Mouse (Mus musculus): ENCODE data around the gene Prkg1. TPM values are rescaled to one million over a fixed set of nuclear protein-coding genes. Genes with fewer than 3 reads are reported as not detected.
A peak's percentile ranks its signal among the peaks of the same experiment; 100 is the strongest.

Prkg1 gene
- polyA plus RNA-seq, 1 experiment from 2014 or later: 6.0 TPM

GRCm38 (mm10) chr19:30586366-30586765 lies 1178.5 kb downstream of the Prkg1 start:
- no peak overlapping the region for H3K9ac ChIP-seq
- TF ChIP-seq CTCF (IDR thresholded peaks at IDR 0.05; ENCODE audit: low read depth): no peak
- 81% methylated on average over 3 of the region's 3 CpGs for WGBS
- H3K4me3 ChIP-seq (ENCODE audit: low read depth, low read length): no peak overlapping the region
- H3K4me1 ChIP-seq (ENCODE audit: insufficient read depth): no peaks in the 10 kb centered on the region
- H3K27me3 ChIP-seq (ENCODE audit: insufficient read depth, low read length): no peaks in the 10 kb centered on the region
- DNase-seq (no peak), ATAC-seq (ENCODE audit: insufficient read depth) (no peak)
- no peaks in the 10 kb centered on the region for H3K36me3 ChIP-seq (ENCODE audit: insufficient read depth)
- H3K9me3 ChIP-seq (ENCODE audit: low read depth, low read length): no peaks in the 10 kb centered on the region
- no peak overlapping the region for H3K27ac ChIP-seq (ENCODE audit: low read depth)
- H3K4me2 ChIP-seq: no peak overlapping the region

- 0 out of 2 replicates have a peak, but pooled peaks cover 4% of the 10 kb centered on the region for H3K9me3 ChIP-seq (ENCODE audit: low read depth, low read length)
- DNase-seq (no peak), ATAC-seq (ENCODE audit: insufficient read depth) (no peak)
- H3K9ac ChIP-seq: no peak overlapping the region
- 76% methylated on average over 6 of the region's 6 CpGs for WGBS
- no peaks in the 10 kb centered on the region for H3K27me3 ChIP-seq (ENCODE audit: insufficient read depth, low read length)
- no peak overlapping the region for H3K27ac ChIP-seq (ENCODE audit: low read depth)
- no peaks in the 10 kb centered on the region for H3K36me3 ChIP-seq (ENCODE audit: insufficient read depth)
- H3K4me3 ChIP-seq (ENCODE audit: low read depth, low read length): no peak overlapping the region
- H3K4me2 ChIP-seq: no peak overlapping the region
- TF ChIP-seq CTCF (IDR thresholded peaks at IDR 0.05; ENCODE audit: low read depth): no peak
- H3K4me1 ChIP-seq (ENCODE audit: insufficient read depth): no peaks in the 10 kb centered on the region
These were observed 1200.3 kb downstream of the Prkg1 start for GRCm38 (mm10) chr19:30564516-30564915.

- 76% methylated on average over 3 of the region's 3 CpGs for WGBS
- TF ChIP-seq CTCF (IDR thresholded peaks at IDR 0.05; ENCODE audit: low read depth): no peak
- no peaks in the 10 kb centered on the region for H3K36me3 ChIP-seq (ENCODE audit: insufficient read depth)
- H3K4me2 ChIP-seq: no peak overlapping the region
- no peak overlapping the region for H3K27ac ChIP-seq (ENCODE audit: low read depth)
- H3K4me3 ChIP-seq (ENCODE audit: low read depth, low read length): no peak overlapping the region
- 0 out of 2 replicates have a peak, but pooled peaks cover 4% of the 10 kb centered on the region for H3K9me3 ChIP-seq (ENCODE audit: low read depth, low read length)
- H3K27me3 ChIP-seq (ENCODE audit: insufficient read depth, low read length): no peaks in the 10 kb centered on the region
- ATAC-seq (ENCODE audit: insufficient read depth): no peak
- no peaks in the 10 kb centered on the region for H3K4me1 ChIP-seq (ENCODE audit: insufficient read depth)
- no peak overlapping the region for H3K9ac ChIP-seq
- DNase-seq: no peak
These were observed 1201.0 kb downstream of the Prkg1 start for GRCm38 (mm10) chr19:30563876-30564275.

GRCm38 (mm10) chr19:30558024-30558423 lies 1206.8 kb downstream of the Prkg1 start:
- Histone ChIP-seq H3K4me3 (ENCODE audit: low read depth, low read length) (no peak overlapping the region), H3K4me1 (ENCODE audit: insufficient read depth) (no peaks in the 10 kb centered on the region), H3K27me3 (ENCODE audit: insufficient read depth, low read length) (no peaks in the 10 kb centered on the region), H3K4me2 (no peak overlapping the region), H3K36me3 (ENCODE audit: insufficient read depth) (no peaks in the 10 kb centered on the region), H3K27ac (ENCODE audit: low read depth) (no peak overlapping the region), H3K9ac (no peak overlapping the region), H3K9me3 (ENCODE audit: low read depth, low read length) (0 out of 2 replicates have a peak, but pooled peaks cover 4% of the 10 kb centered on the region)
- DNase-seq (no peak), ATAC-seq (ENCODE audit: insufficient read depth) (no peak)
- no peak for TF ChIP-seq CTCF (IDR thresholded peaks at IDR 0.05; ENCODE audit: low read depth)

GRCm38 (mm10) chr19:30554467-30554881 lies 1210.4 kb downstream of the Prkg1 start:
- peak; percentile 92 for DNase-seq
- Histone ChIP-seq H3K36me3 (ENCODE audit: insufficient read depth) (no peaks in the 10 kb centered on the region), H3K4me2 (peak overlapping the region; percentile 57), H3K27me3 (ENCODE audit: insufficient read depth, low read length) (peaks cover 10% of the 10 kb centered on the region), H3K27ac (ENCODE audit: low read depth) (no peak overlapping the region), H3K4me3 (ENCODE audit: low read depth, low read length) (0 out of 2 replicates have a peak overlapping the region, but pooled peaks have one; percentile 12), H3K9ac (peak overlapping the region; percentile 30), H3K4me1 (ENCODE audit: insufficient read depth) (0 out of 2 replicates have a peak, but pooled peaks cover 2% of the 10 kb centered on the region), H3K9me3 (ENCODE audit: low read depth, low read length) (no peaks in the 10 kb centered on the region)
- peak; percentile 91 for TF ChIP-seq CTCF (IDR thresholded peaks at IDR 0.05; ENCODE audit: low read depth)
- peak; percentile 64; the same call in 1 of the 2 replicates for ATAC-seq (ENCODE audit: insufficient read depth)
- WGBS: 2% methylated on average over 12 of the region's 12 CpGs

GRCm38 (mm10) chr19:30553740-30554139 lies 1211.1 kb downstream of the Prkg1 start:
- Histone ChIP-seq H3K9ac (no peak overlapping the region), H3K27me3 (ENCODE audit: insufficient read depth, low read length) (peaks cover 18% of the 10 kb centered on the region), H3K4me2 (no peak overlapping the region), H3K36me3 (ENCODE audit: insufficient read depth) (no peaks in the 10 kb centered on the region), H3K27ac (ENCODE audit: low read depth) (no peak overlapping the region), H3K4me3 (ENCODE audit: low read depth, low read length) (no peak overlapping the region), H3K4me1 (ENCODE audit: insufficient read depth) (peaks cover 10% of the 10 kb centered on the region; the same call in 1 of the 2 replicates), H3K9me3 (ENCODE audit: low read depth, low read length) (no peaks in the 10 kb centered on the region)
- TF ChIP-seq CTCF (IDR thresholded peaks at IDR 0.05; ENCODE audit: low read depth): peak; percentile 42
- WGBS: 21% methylated on average over 4 of the region's 4 CpGs
- ATAC-seq (ENCODE audit: insufficient read depth) (no peak), DNase-seq (peak; percentile 46)

GRCm38 (mm10) chr19:30552260-30552659 lies 1212.6 kb downstream of the Prkg1 start:
- Histone ChIP-seq H3K4me1 (ENCODE audit: insufficient read depth) (peaks cover 10% of the 10 kb centered on the region; the same call in 1 of the 2 replicates), H3K27me3 (ENCODE audit: insufficient read depth, low read length) (peaks cover 33% of the 10 kb centered on the region), H3K9ac (no peak overlapping the region), H3K9me3 (ENCODE audit: low read depth, low read length) (no peaks in the 10 kb centered on the region), H3K4me3 (ENCODE audit: low read depth, low read length) (no peak overlapping the region), H3K4me2 (no peak overlapping the region), H3K36me3 (ENCODE audit: insufficient read depth) (no peaks in the 10 kb centered on the region), H3K27ac (ENCODE audit: low read depth) (no peak overlapping the region)
- 64% methylated on average over 8 of the region's 8 CpGs for whole genome bisulfite sequencing
- no peak for ATAC-seq (ENCODE audit: insufficient read depth)
- TF ChIP-seq CTCF (IDR thresholded peaks at IDR 0.05; ENCODE audit: low read depth): no peak
- no peak for DNase-seq
